Mouse (Mus musculus): ENCODE results near the gene Cd164l2.

Cd164l2 gene

DNA sequence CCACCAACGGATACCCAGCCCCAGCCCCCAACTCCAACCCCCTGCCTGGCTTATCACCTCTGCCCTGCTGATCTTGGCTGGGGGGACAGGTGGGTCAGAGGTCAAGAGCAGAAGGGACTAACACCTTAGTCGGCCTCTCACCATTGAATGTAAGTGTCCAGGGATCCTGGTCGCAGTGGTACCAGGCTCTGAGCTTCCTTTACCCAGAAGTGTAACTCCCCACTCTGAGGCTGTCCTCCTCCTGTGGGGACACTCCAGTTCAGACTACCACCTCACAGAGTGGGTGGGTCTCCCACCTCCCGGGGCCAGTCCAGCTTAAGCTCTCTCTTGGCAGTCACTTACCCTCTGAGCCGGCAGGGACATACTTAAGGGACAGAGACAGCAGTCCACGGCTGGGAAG, 43.5 kb downstream of the Cd164l2 start:
- DNase-seq (ENCODE audit: low spot score in 2 of 2) = no peak

GRCm38 (mm10) chr4:133256820-133257219, 44.9 kb downstream of the Cd164l2 start:
- no peak for DNase-seq (ENCODE audit: low spot score in 2 of 2)

- DNase-seq (ENCODE audit: low spot score in 2 of 2) = no peak
These were observed 45.3 kb downstream of the Cd164l2 start for GRCm38 (mm10) chr4:133257230-133257629.

GRCm38 (mm10) chr4:133257798-133258408, 46.0 kb downstream of the Cd164l2 start:
- DNase-seq (ENCODE audit: low spot score in 2 of 2) = no peak

GRCm38 (mm10) chr4:133261641-133262374, 49.9 kb downstream of the Cd164l2 start:
- DNase-seq (ENCODE audit: low spot score in 2 of 2) = no peak

DNA sequence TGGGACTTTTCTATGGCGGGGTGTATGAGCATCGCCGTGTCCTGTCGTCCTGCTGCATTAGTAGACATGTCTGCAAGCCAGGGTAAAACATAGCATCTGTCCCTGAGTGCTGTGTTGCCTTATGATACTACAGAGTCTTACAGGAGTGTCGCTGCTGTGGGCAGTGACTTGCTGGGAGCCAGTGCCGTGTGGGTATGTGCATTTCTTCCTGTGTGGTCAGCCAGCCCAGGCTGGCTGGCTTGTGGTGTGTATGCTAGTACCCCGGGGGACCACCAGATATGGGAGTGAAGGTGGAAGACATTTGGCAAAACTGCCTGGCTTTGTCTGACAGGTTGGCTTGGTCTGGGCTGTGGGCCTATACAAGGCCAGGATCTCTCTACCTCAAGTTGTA, 50.4 kb downstream of the Cd164l2 start:
- DNase-seq (ENCODE audit: low spot score in 2 of 2) = no peak

DNA sequence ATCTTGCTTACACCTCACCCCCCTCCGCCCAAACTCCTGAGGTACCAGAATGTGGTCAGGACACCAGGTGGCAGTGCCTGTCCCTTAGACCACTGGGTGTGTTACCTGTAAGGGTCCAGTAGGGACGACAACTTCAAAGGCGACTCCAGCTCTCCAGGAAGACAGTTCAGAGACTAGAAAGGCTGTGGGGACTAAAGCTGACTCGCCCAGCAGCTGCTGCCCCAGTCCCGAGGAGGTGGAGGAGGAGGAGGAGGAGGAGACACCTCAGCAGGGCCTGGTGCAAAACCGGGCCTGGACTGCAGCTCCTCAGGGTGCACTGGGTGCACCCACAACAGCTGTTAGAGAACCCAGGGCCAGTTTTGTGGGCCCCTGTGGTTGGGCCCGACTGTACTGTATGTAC, 51.0 kb downstream of the Cd164l2 start, which contains the start of gene Sytl1:
Gene Sytl1, minus strand, starts transcription at position 232 of the 400 bp plus-strand sequence.
- DNase-seq (ENCODE audit: low spot score in 2 of 2) = no peak

- DNase-seq (ENCODE audit: low spot score in 2 of 2) = no peak
These were observed 51.8 kb downstream of the Cd164l2 start for GRCm38 (mm10) chr4:133263756-133264155.

DNA sequence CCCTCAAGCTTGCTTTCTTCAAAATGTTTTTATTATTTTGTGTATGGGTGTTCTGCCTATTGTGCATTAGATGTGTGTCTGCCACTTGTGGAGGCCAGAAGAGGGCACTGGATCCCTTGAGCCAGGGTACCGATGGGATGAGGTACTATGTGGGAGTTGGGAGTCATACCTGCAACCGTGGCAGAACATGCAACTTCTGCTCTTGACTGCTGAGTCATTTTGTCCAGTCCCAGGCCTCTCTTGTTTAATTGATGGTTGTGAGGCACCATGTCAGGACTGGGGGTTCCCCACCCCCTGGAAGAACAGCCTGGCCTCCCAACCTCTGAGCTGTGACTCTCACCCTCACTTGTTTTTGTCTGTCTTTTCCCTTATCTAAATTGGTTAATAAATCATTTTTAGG, 52.6 kb downstream of the Cd164l2 start:
- no peak for DNase-seq (ENCODE audit: low spot score in 2 of 2)

- no peak for DNase-seq (ENCODE audit: low spot score in 2 of 2)
These were observed 53.4 kb downstream of the Cd164l2 start for GRCm38 (mm10) chr4:133265297-133265696.

GRCm38 (mm10) chr4:133265759-133266158, 53.8 kb downstream of the Cd164l2 start:
- no peak for DNase-seq (ENCODE audit: low spot score in 2 of 2)

DNA sequence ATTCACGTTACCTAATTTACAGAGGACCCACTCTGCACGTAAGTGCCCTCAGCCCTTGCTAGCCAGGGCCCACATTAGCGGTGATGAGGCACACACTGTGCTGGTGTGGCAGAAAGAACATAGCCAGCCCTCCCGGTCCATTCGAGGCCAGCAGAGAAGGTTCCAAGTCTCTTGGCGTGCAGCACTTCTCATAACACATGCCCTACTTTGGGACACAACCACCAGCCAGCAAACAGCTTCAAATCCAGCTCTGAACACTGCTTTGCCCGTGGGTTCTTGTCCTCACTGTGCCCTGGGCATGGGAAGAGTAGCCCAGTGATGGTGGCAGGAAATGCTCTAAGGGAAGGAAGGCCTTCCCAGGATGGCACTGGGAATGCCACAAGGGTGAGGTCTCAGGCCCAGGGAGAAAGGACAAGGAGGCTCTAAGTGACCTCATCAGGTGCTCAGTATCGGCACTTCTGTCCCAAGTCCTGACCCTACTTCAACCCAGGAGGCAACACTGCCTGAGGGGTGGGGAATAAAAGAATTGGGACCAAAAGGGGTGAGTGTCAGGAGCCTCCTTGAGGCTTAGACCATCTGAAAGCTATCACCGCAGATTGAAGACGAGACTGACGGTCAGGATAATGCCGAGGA, 54.4 kb downstream of the Cd164l2 start:
- DNase-seq (ENCODE audit: low spot score in 2 of 2) = no peak

- DNase-seq (ENCODE audit: low spot score in 2 of 2) = no peak
These were observed 57.0 kb downstream of the Cd164l2 start for GRCm38 (mm10) chr4:133268931-133269330.

DNA sequence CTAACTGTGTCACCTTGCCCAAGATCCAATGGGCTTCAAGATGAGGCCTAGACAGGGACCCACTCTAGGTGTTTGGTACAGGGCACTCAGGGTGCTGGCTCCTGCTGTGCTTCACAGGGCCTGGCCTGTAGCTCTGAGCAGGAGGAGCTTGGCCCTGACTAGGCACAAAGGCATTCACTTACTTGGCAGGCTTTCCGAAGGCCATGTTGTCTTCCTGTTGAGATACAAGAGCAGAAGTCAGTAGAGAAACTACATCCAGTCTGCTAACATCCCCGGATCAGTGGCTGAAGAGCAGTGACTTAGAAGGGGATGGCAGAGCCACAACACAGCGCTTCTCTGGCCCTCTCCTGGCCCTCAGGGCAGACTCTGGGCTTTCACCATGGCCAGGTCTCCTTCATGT, 57.7 kb downstream of the Cd164l2 start:
- DNase-seq (ENCODE audit: low spot score in 2 of 2) = no peak

DNA sequence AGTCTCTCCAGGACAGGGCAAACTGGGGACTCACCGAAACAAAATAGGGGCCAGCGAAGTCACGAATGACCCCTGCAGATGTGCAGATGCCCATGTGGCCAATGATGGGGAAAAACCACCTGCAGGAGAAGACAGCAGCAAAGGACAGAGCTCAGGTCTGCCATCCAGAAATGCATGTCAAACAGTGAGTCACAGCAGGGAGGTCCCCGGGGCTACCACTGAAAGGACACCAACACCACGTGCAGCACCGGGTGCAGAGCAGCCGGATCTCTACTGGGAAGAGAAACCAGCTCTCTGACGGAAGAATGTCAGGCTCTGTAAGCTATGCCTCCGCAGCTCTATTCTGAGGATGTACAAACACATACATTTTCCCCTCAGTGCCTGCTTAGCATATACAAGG, 59.0 kb downstream of the Cd164l2 start:
- DNase-seq (ENCODE audit: low spot score in 2 of 2) = no peak
